Mouse (Mus musculus) kidney, adult 8-10 months (tissue): Measurements from ENCODE around the gene Slc1a1.
A peak's percentile ranks its signal among the peaks of the same experiment; 100 is the strongest.

Experiments used
- DNase-seq, 2 experiments: peaks; one replicate each; pipeline ENCODE4 v3.0.0; 2022

Gene Slc1a1

DNA sequence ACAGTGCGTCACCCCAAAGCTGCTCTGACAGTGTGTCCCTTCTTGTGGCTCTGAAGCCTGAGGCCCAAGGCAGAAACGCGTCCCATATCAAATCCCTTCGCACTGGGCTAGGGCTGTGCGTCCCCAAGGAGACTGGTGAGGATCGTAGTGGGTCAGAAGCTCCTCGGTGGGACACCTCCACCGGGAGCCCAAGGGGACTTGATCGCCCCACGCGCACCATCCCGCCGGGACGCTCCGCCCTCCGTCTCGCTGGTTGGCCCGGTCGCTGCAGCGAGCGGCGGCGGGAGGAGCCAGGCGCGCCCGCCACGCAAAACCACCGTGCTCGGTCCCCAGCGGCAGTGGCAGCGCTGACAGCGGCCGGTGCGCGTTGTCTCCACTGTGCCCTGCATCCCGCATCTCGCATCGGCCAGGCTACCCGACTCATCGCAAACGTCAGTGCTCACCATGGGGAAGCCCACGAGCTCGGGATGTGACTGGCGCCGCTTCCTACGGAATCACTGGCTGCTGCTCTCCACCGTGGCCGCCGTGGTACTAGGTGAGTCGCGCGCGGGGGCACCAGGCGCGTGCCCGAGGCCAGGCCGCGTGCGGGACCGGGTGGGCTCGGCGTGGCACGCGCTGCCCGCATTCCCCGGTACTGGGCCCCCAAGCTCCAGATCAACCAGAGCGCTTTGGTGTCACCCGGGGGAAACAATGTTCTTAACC lies at the start of gene Slc1a1:
TSS of gene Slc1a1 (plus strand) at position 252 of the 702 bp plus-strand sequence.
- DNase-seq: peak; percentile 55 to 80

DNA sequence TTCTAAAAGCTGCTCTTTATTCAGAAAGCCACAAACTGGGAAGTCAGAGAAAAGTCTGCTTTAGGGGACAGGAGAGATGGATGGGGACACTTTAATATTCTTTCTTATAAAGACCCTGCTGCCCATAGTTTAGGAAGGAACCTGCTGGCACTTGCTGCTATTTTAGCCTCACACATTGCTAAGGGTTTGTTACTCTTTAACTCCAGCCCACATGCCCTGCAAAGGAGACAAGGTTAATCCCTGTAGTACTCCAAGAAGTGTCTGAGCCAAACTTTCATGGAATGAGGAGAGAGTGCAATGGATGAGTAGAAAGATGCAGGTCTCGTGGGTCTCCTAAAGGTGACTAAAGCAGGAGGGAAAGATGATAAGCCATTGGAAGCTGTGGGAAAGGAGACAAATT lies 44.7 kb upstream of the Slc1a1 start:
- DNase-seq: peak; percentile 55 to 75

DNA sequence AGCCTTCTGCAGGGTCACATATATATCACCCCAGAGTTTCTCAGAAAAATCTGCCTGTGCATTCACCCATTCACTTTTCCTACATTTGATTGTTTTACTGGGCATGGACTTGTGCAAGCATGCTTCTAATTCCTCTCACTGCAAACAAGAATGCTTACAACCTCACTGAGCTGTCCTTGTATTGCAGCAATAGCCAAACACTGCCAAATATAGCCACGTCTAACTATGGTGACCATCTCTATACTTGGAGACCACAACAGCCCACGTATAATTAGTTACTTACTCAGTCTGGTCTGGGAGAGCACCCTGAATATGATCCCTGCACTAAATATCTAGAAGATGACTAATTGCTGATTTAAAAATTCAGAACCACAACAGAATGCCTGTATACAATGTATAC lies 41.5 kb upstream of the Slc1a1 start:
- no peak for DNase-seq

DNA sequence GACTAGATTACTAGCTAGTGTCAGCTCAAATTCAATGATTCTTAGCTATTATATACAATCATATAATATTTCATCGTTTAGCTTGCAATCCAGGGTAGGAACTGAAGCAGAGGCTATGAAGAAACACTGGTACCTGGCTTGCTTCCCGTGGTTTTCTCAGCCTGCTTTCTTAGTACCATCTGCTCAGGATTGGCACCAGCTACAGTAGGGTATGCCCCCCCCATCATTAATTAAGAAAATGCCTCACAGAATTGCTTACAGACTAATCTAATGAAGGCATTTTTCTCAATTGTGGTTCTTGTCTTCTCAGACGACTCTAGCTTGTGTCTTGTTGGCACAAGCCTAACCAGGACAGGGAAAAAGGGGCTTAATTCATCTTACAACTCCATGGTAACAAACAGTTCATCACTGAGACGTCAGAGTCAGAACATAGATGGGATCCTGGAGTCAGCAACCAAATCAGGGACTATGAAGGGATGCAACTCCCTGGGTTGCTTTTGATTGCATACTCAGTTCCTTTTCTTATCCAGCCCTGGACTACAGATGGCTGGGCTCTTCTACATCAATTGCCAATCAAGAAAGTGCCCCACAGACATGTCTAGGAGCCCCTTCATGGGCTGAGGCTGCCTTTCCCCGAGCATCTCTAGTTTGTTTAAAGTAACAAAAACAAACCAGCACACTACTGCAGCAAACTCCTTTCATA lies 38.6 kb upstream of the Slc1a1 start:
- no peak for DNase-seq

DNA sequence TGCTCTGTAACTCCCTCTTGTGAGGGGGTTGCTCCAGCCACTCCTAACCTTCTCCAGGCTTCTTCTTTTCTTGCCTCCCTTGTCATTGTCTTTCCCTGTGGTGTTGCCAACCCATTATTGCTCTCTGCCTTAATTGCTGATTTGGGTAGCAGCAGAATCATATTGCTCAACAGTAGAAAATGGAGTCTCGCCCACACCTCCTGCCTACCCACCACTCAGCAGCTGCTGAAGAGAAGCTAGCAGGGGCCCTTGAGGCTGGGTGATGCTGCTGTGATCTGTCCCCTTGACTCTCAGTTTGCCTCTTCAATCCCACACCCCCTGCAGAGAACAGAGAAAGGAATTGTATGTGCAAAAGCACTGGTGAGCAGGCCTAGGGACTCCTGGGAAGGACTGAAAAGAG lies 37.9 kb upstream of the Slc1a1 start:
- DNase-seq: no peak

DNA sequence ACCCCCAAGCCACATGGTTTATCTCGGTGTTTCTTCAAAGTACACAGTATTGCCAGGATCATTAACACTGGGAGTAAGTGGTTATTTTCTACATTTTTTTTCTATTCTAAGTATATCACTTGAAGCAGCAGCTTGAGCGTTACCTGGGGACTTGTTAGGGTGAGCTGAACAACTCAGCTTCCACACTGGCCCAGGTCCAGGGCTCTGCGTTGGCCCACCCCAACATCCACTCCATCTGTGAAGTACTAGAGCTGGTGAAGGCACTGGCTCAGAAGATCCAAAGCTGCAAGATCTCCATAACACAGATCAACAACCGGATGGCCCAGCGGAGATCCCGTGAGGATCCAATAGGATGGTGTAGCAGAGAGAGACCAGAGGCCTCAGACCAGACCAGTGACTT lies 37.2 kb upstream of the Slc1a1 start:
- no peak for DNase-seq

DNA sequence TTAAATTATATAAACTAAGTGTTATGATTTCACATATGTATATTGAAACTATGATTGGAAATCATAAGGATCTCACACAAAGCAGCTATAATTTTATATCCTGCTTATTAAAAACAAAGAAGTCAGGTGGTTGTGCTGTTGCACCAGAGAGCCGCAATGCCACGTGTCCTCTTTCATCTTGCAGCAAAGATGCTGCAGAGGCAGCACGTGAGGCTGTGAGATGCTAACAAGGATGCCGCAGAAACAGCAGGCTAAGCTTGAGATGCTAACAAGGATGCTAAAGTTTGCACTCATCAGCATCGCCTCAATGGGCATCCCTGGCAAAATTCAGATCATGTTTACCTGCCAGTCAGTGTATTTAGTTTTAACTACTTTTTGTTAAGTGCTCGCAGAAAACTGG lies 34.4 kb upstream of the Slc1a1 start:
- no peak for DNase-seq

DNA sequence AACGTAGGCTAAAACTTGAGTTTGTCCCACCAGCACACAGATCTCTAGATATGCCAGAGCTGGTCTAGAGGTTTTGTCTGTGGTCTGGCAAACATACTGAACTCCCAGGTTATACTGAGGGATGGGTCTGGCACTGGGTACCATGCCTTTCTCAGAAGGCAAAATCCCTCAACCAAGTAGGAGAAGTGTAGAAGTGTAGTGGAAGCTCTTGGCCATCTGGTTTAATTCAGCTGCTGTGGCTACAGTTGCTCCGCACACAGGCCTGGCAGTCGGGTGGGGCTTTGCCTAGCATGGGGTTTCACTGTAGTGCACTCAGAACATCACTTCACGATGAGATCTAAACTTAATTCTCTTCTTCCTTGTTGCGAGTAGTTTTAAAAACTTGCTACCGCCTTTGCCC lies 28.6 kb upstream of the Slc1a1 start:
- no peak for DNase-seq

DNA sequence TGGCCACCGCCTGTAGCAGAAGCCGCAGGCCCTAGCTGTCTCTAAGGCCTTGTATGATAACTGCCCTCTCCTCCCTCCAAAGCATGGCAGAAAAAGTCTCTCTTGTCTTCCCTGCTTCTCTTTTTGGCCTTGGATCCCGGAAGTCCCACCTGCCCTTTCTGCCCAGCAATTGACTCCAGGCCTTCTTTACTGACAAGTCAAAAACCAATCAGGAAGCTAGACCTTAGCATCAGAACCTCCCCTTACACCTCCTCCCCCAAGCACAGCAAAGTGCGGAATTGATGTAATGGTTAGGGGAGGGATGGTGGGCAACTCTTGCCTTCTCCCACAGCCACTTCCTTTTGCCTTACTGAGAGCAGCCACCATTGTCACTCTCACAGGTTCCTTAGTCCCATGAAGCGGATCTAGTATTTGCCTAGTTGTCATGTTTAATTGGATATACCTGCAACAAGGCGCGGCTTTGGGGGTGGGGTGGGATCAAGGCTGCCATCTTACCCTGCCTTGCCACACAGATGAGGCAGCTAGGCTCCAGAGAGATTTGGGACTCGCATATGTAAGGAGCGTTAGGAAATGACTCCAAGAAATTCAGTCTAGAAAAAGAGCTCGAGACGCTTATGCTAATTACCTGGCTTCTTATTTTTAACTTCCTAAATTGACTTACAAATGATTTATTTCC lies 27.9 kb upstream of the Slc1a1 start:
- no peak for DNase-seq

DNA sequence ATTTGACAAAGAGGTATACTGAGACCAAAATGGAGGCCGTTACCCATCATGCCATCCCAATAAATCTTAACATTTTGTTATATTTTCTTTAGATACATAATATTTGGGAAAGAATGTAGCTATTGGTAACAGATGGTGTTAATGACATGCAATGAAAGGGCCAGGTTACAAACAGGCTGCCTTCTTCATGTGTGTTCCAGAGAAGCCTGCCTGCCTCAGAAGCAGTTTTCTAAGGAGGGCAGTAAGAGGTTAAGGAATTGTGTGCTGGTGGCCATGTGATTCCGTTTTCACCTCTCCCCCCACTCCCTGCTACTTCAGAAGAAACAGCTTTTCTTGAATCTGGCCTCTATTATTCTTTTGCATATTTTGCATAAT lies 27.4 kb upstream of the Slc1a1 start:
- DNase-seq: no peak

DNA sequence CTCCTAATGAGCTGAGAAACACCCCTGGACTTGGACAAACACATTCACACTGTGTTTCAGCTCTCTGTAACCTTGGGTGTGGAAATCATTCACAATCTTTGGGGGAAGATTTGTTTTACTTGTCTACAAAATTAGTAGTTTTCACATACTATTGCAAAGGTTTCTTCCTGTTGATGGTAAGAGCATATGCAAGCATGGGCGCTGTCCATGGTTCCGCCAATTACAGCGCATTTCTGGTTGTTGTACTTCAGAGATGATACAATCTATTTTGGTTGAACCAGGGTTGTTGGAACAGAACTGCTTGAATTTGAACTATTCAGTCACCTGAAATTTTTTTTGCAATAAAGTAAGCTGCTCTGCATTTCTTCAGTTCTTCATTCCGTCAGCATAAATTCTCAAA lies 16.6 kb upstream of the Slc1a1 start:
- no peak for DNase-seq

DNA sequence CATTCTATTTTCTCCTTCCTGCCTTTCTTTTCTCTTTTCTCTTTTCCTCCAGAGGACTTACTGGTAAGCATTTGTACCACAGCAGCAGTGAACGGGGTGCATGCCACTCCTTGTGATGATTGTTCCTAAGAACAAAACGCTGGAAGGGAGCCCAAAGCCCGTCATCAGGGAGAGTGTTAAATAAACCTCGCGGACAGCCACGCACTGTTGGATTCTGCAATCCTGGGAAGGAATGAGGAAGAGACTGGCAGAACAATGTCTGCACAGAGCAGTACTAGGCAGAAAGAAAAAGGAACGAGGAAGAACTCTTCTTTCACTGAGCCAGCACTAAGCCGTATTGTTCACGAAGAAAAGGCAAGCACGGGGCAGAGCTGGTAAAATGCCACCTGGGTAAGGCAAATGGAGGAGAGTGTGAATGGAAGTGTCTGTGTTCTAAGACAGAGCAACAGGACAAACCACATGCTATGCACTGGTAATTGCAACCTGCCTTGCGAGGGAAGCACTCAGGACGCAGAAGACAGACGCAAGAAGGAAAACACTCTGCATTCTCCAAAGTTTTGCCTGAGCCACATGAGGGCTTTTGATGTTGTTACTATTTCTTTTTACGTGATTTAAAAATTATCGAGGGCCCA lies 7.0 kb upstream of the Slc1a1 start:
- no peak for DNase-seq

DNA sequence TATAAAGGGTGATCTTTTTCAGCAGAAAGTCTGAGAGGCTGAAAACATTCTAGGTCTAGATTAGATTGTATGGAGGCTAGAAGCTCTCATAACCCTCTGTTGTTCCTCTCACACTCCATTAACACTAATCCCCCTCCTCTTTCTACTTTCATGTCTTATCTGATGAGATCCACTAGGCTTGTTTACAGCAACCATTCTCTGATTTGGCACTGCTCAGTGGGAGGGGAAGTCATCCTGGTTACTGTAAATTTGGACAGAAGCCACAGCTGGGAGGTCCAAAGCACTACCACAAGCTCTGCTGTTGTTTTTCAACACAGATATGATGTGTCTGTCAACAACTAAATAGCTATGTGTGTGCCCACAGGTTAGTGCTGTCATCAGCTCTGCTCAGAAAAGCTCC lies 3.5 kb upstream of the Slc1a1 start:
- no peak for DNase-seq

DNA sequence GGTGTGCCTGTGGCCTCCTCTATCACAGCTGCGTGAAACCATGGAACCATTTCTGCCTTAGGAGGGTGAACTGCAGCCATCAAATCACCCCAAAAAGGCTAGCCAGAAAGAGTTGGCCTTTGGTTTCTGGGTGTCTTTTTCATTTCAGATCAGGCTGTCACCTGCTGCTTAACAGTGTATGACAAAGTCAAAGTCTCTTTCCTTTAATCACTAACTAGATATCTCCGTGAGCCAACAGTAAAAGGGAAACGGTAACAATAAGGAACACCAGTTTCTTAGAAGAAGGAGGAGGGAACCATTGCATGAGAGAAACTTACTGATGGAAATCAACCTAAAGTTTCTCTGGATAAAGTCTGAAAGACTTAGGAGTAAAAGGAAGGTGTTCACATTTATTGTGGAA lies 2.2 kb upstream of the Slc1a1 start:
- DNase-seq: no peak

DNA sequence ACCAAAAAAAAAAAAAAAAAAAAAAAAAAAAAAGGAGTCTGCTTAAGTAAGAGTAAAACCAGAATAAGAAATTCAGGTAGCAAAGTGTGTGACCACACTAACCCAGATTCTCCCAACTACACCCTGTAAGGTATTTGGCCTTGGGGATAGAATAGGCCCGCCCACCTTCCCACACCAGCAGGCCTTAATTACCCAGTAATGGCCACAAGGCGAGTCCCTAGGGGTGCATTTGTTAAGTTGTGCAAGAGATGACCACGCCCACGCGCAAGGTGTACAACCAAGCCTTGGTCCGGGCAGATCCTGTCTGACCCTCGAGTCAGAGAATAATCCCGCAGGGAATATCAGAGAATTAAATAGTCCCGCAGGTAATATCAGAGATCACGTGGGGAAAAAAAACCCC lies 461 bp upstream of the Slc1a1 start:
- peak; percentile 59 to 64 for DNase-seq

DNA sequence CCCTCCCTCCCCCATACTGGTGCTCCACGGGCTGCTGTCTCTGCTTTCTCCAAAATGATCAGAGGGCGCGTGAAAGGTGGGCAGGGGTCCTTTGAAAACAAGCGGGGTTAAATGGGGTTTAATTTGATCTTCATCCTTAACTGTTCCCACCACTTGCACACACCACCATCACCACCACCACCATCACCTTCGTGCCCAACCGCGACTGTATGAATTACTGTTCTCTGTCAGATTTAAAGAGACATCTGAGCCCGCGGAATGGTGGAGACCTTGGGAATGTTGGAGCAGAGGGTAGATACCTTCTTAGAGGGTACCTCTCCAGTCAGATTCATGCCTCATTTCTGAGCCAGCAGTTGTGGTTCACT lies 633 bp downstream of the Slc1a1 start:
- peak in 1 of 2 experiments; percentile 12 for DNase-seq

DNA sequence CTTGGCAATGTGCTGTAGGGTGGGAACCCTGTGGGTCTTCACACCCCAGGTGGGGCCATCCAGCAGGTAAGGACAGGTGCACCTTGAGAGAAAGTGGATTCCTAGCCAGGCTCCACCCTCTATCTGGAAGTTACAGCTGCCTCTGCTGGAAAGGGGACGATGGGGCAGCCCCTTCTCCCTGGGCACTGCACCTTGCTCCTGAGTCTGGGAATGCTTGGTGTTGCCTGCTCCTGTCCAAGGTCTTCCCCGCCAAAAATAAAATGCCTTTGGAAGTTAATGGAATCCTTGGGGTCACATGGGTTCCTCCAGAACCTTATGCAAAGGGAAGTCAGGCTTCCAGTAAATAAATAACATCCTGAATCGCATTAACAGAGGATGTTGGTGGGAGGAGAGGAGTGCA lies 1.3 kb downstream of the Slc1a1 start:
- DNase-seq: peak; percentile 73 to 88

DNA sequence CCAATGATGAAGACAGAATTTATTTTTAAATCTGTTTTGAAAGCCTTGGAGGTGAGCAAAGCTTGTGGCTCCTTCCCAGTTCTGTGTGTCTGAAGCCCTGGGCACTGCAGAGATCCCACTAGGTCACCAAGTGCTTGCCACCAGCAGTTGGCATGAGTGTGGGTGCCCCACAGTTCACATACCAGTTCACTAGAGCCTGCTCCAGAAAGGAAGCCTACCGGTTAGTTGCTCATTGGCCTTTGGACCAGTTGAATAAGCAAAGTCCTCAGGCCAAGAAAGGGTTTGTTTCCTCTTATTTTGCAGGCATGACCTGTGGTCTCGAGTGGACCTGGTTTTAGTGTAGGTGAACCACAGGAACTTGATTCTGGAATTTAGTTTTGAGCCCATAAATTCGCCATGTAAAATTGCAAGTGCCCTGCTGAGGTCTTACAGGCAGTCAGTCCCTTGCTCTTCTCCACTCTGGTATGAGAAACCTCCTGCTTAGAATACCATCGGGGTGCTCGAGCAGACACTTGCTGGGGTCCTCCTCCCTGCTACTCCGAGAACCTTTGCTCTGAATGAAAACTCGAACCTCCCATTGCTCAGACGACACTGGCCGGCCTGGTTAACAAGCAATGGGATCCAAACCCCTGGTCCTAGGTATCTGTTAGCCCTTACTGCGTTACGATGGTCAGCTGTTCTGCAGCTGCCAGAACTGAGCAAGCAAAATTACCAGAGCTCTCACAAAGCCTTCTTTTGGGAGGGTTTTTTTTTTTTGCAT lies 2.0 kb downstream of the Slc1a1 start:
- peak; percentile 78 to 89 for DNase-seq

DNA sequence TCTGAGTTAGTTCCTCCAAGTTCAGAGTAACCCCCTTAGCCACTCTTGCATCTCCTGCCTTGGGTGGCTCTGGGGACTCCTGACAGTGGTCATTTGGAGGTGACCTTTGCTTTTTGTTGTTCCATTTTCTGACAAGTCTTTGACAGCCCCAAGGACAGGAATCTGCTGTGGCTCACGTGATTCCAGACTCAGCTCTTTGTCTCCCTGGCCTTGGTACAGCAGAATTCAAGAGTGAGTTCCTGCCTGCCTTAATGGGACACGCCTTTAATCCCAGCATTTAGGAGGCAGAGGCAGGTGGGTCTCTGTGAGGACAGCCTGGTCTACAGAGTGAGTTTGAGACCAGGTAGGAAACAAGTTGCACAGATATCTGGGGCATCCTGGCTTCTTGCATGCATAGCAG lies 3.9 kb downstream of the Slc1a1 start:
- DNase-seq: no peak

DNA sequence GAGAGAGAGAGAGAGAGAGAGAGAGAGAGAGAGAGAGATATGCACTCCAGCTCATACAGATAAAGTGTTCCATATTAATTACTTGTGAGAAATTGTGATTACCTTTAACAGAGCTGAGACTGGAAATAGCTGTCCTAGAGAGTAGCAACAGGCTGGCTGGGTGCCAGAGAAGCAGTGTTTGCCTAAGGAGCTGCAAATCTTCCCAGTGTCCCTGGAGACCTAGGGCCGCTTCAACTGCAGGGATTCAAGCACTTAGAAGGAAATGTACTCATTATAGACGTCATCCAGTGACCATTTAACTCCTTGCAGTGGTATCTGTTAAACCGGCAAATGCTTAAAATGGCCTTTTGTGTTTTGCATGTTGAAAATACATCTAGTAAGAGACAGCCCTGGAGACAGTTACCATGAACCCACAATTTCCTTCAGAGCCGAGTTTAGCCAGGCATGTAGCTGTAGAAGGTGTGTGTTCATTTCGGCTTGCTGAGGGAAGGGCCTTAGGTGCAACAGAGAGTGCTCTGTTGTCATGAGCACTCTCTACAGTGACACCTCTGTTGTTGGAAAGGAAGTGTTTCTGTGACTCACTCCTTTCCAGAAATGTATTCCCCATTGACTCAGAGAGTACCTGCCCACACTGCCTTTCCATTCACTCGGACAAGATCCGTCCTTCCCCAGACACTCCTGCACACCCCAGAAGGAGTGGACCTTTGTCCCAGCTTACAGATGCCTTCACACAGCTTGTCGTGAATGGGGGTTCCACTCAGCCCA lies 10.3 kb downstream of the Slc1a1 start:
- DNase-seq: peak in 1 of 2 experiments; percentile 47

DNA sequence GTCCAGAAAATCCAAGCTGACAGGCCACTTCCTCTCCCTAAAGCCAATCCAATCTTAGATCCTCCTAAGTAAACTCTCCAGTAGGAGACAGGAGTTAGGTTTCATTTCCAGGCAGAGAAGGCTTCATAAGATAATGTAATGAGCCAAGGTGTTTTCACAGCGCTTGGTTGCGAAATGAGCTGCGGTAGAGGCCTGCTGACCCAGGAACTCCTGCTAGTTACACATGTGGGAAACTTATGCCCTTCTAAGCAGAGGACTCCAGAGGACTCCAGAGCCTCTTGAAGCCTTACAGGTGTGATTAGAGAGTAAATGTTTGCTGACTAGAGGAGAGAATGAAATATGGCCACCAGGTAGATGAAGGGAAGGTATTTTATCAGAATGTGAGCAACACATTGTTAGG lies 15.7 kb downstream of the Slc1a1 start:
- no peak for DNase-seq

DNA sequence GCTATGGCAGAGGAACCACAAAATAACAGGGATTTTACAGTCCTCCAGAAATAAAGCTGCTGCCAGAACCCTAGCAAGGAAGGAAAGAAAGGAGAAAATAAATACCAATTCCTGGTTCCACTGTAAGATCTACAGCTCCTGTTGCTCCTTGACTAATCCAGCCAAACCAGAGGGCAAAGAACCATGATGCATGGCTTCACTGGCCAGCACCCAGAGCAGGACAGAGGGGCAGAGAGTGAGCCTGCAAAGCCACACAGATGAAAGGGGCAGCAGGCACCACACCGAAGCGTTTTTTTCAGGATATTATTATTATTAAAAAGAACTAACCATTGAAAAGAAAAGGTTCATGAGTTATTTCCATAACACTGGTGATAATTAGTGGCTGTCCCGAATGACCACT lies 17.2 kb downstream of the Slc1a1 start:
- DNase-seq: peak in 1 of 2 experiments; percentile 28
